In the genomic region with DNA sequence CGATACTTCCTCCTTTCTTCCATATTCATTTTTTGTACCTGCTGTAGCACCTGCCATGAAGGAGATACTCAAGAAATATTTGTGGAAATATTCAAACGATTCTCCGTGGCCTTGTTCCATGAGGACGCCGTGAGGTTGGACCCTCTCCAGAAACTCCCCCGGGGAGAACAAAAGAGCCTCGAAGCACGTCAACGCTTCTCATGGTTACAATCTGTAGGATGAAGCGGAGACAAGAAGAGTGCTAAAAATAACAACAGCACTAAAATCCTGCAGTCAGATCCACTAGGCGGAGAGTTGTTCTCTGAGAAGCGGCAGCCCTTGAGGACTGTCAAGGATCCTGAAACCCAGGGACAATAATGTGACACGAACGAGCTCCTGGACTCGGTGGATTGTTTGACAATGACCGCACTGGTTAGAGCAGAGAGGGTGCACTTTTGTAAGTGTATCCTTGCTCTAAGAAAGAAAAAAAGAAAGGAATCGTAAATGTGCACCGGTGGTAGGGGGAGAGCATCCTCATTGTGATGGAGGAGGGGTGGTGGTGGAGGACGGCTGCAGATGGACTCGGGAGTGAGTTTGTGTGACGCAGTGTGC, we compare ENCODE assay signal across 11 mouse cellular contexts. TPM values are rescaled to one million over a fixed set of nuclear protein-coding genes. Genes with fewer than 3 reads are reported as not detected.
DNase-seq lines count a peak whose midpoint lies in the region; ATAC-seq lines count a peak whose summit lies in the region.
"Had no signal": no experiment of that assay in that cellular context is flagged by ENCODE, and none has a peak within 500 bp of the region (broad histone marks: within the 10 kb centered on the region; RNA-seq: fewer than 3 reads in every experiment).

No protein-coding gene starts in this region.

- ATAC-seq in frontal cortex, adult (ENCODE audit: low TSS enrichment): peak; percentile 93
- no peak for ATAC-seq in monocyte, adult 5-6 weeks (replicated peaks; ENCODE audit: insufficient number of reproducible peaks, low FRiP score, low TSS enrichment, poor library complexity, severe bottlenecking)
- ATAC-seq in megakaryocyte-erythroid progenitor cell, adult 5-6 weeks (replicated peaks; ENCODE audit: low FRiP score, low TSS enrichment, poor library complexity, severe bottlenecking): no peak
- ATAC-seq: activated CD4-positive, CD25-positive, alpha-beta regulatory T cell, adult 4 months had no signal

- DNase-seq in frontal cortex, postnatal 25 days (ENCODE audit: low spot score in 2 of 2): no peak
- peak; percentile 37 to 51 for DNase-seq in left cerebral cortex, adult 18-20 months (ENCODE audit: low spot score in 2 of 2)
- DNase-seq in left cerebral cortex, adult 11 months (ENCODE audit: low spot score): no peak
- peak; percentile 68 to 70 for DNase-seq in left cerebral cortex, postnatal 14 days (ENCODE audit: low spot score in 2 of 2)
- DNase-seq in right cerebral cortex, postnatal 36 days (ENCODE audit: low spot score in 2 of 2): peak; percentile 10 to 30
- DNase-seq: liver, embryonic 13.5 days had no signal

- intact Hi-C loops in left cerebral cortex, postnatal 14 days (cut with DNase I): no loop called here

RNA-seq across cellular contexts. Expression of a gene that starts 35.0 kb away (rescaled TPM):
- total RNA-seq in left cerebral cortex, adult 18-20 months (2021): not detected
- total RNA-seq in left cerebral cortex, postnatal 14 days (2021): not detected
- total RNA-seq in monocyte, adult 5-6 weeks (2017): not detected in 3 replicates
- not detected in 2 replicates for total RNA-seq in megakaryocyte-erythroid progenitor cell, adult 5-6 weeks (2014; fragmentation: Nextera tagmentation)
- not detected in 2 replicates for total RNA-seq in megakaryocyte-erythroid progenitor cell, adult 5-6 weeks (2017)
- total RNA-seq: layer of hippocampus, postnatal 25 days had no signal

RNA-seq across cellular contexts. Expression of a gene that starts 52.8 kb away (rescaled TPM):
- 10 to 100 TPM; 25.1 to 27.5 TPM for total RNA-seq in left cerebral cortex, adult 18-20 months (2021)
- 10 to 100 TPM; 23.8 to 32.3 TPM for total RNA-seq in left cerebral cortex, postnatal 14 days (2021)
- not detected in 3 replicates for total RNA-seq in monocyte, adult 5-6 weeks (2017)
- not detected in 2 replicates for total RNA-seq in megakaryocyte-erythroid progenitor cell, adult 5-6 weeks (2014; fragmentation: Nextera tagmentation)
- 0.11 TPM in 1 of 2 replicates, not detected in the other for total RNA-seq in megakaryocyte-erythroid progenitor cell, adult 5-6 weeks (2017)

Comparison
In these comparisons a context has a peak if more than half of its experiments do, and no peak if none do; other contexts are left out.
1. DNase-seq: peak in left cerebral cortex, adult 18-20 months (2 of 2), left cerebral cortex, postnatal 14 days (2 of 2) and right cerebral cortex, postnatal 36 days (2 of 2); none in frontal cortex, postnatal 25 days (0 of 2) and left cerebral cortex, adult 11 months (single experiment).
2. RNA of a gene that starts 52.8 kb away (total RNA-seq): 23.8 to 32.3 TPM in left cerebral cortex, postnatal 14 days and 25.1 to 27.5 TPM in left cerebral cortex, adult 18-20 months; not detected in monocyte, adult 5-6 weeks and 0.11 TPM in megakaryocyte-erythroid progenitor cell, adult 5-6 weeks; every median in the first group is over 10 times any median in the second.